Mouse (Mus musculus) B cell, adult 62 days (primary cell): ENCODE data around the gene Mecr. TPM values are rescaled to one million over a fixed set of nuclear protein-coding genes. Genes with fewer than 3 reads are reported as not detected.

Source experiments
- total RNA-seq: library from RNA; stranded (reverse); gene quantifications from 4 replicates; pipeline ENCODE4 v1.2.4, GENCODE M21; 2023

Mecr gene
- 21.2 to 27.5 TPM (median 23.9 TPM) in 4 replicates for total RNA-seq

GRCm38 (mm10) chr4:131843290-131843743, at the start of gene Mecr:
Gene Mecr, plus strand, starts transcription at chr4:131843470.

DNA sequence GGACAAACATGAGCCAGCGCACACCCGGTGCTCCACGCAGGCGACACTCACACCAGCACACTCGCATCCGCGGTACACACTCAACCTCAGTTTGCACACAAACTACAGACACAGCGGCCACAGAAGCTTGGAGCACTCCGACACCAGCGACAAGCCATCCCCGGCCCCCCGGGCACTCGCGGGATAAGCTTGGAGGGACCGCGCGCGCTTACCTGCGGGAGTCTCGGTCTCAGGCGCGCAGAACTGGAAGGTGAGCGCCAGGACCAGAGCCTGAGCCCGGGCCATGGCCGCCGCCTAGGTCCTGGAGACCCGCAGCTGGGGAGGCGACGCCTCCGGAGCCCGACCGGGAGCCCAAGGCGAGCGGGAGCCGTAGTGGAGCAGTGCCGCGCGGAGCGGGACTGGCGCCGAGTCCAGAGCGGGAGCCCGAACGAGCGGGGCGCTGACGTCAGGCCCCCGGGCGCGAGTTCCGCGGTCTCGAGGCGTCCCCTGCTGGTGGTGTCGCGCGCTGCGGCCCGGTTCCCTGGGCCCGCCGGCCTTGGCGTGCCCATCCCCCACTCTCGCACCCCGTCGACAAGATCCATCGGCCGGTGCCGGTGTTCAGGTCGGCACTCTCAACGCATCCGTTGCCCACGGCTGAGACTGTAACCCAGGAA, 5.3 kb upstream of the Mecr start, which contains the start of gene Ptpru:
Gene Ptpru (minus strand): TSS at position 417 of the 653 bp plus-strand sequence.

GRCm38 (mm10) chr4:131873293-131874168, 30.3 kb downstream of the Mecr start, which contains the start of gene Srsf4:
Gene Srsf4, plus strand, starts transcription at chr4:131873617.

Other genes with a start within 250 kb of the Mecr start
- gene Ptpru, start 5.2 kb upstream of the Mecr start, total RNA-seq = 0.57 to 1.6 TPM (median 0.65 TPM) in 4 replicates
- gene Srsf4, start 30.1 kb downstream of the Mecr start, total RNA-seq = 78.4 to 97.9 TPM (median 87.1 TPM) in 4 replicates
- gene Tmem200b, start 78.3 kb downstream of the Mecr start, total RNA-seq = not detected in 4 replicates
- gene Gm10300, start 231.2 kb downstream of the Mecr start, total RNA-seq = 0.33 to 0.58 TPM in 2 of 4 replicates, not detected in the others
- gene Epb41, start 231.9 kb downstream of the Mecr start, total RNA-seq = 73.5 to 77.8 TPM (median 75.5 TPM) in 4 replicates